Mouse (Mus musculus) heart, embryonic 12.5 days (tissue): Measurements from ENCODE around the gene Daam1. TPM values are rescaled to one million over a fixed set of nuclear protein-coding genes. Genes with fewer than 3 reads are reported as not detected.

Experiments
- ATAC-seq: fragments of 200-750 bp; cut with Nextera tagmentation; 2 replicates; pipeline ENCODE4 v1.8.0; 2017; ENCODE audit warnings: moderate TSS enrichment, moderate library complexity; ENCODE audit not compliant: insufficient number of reproducible peaks, low FRiP score
- H3K27ac ChIP-seq: fragments of 300-500 bp; sonication (generic); 2 replicates; pipeline ENCODE4 v1.5.1; 2016; ENCODE audit warnings: mild to moderate bottlenecking, moderate library complexity; ENCODE audit not compliant: poor library complexity, severe bottlenecking
- H3K27me3 ChIP-seq: fragments of 300-500 bp; sonication (generic); replicated peaks from 2 replicates; pipeline ENCODE4 v1.6.1; 2016; ENCODE audit warnings: mild to moderate bottlenecking, moderate library complexity
- H3K36me3 ChIP-seq: fragments of 300-500 bp; sonication (generic); 2 replicates; pipeline ENCODE4 v1.6.1; 2016; ENCODE audit warnings: mild to moderate bottlenecking, moderate library complexity
- H3K4me1 ChIP-seq: fragments of 300-500 bp; sonication (generic); replicated peaks from 2 replicates; pipeline ENCODE4 v1.6.1; 2016; ENCODE audit warnings: mild to moderate bottlenecking
- H3K4me2 ChIP-seq: fragments of 300-500 bp; sonication (generic); 2 replicates; pipeline ENCODE4 v1.6.1; 2016; ENCODE audit warnings: mild to moderate bottlenecking, moderate library complexity
- H3K4me3 ChIP-seq: fragments of 300-500 bp; sonication (generic); 2 replicates; pipeline ENCODE4 v1.5.1; 2016; ENCODE audit warnings: mild to moderate bottlenecking
- H3K9ac ChIP-seq: fragments of 300-500 bp; sonication (generic); 2 replicates; pipeline ENCODE4 v1.6.1; 2016; ENCODE audit warnings: mild to moderate bottlenecking, moderate library complexity
- H3K9me3 ChIP-seq: fragments of 300-500 bp; sonication (generic); replicated peaks from 2 replicates; pipeline ENCODE4 v1.6.1; 2016; ENCODE audit warnings: mild to moderate bottlenecking, moderate library complexity
- WGBS: fragments of 180-500 bp; shearing (Covaris S2); methylation state at CpG from one replicate; pipeline ENCODE4 v1.1.7; 2016; 5-methylcytosine and 5-hydroxymethylcytosine counted together
- polyA plus RNA-seq: library from polyadenylated mRNA; unstranded; fragments of >200 nt; fragmentation: Nextera tagmentation; extraction: Ambion mirVana; gene quantifications from 2 replicates; pipeline ENCODE4 v1.2.1, GENCODE M21; 2016

Daam1 gene
- polyA plus RNA-seq, 1 experiment from 2014 or later, result 23.1 TPM

GRCm38 (mm10) chr12:71898231-71898630 is 67.4 kb downstream of the Daam1 start:
- Histone ChIP-seq H3K27me3 (no peaks in the 10 kb centered on the region), H3K9me3 (no peaks in the 10 kb centered on the region), H3K36me3 (peaks cover 59% of the 10 kb centered on the region), H3K4me3 (no peak overlapping the region), H3K27ac (no peak overlapping the region; the same call in 1 of the 2 replicates), H3K4me1 (peaks cover 50% of the 10 kb centered on the region), H3K9ac (no peak overlapping the region), H3K4me2 (no peak overlapping the region)
- whole genome bisulfite sequencing, result 77% methylated on average over 5 of the region's 5 CpGs
- ATAC-seq, result no peak

GRCm38 (mm10) chr12:71898666-71899520 is 68.0 kb downstream of the Daam1 start:
- Histone ChIP-seq H3K4me1 (peaks cover 46% of the 10 kb centered on the region), H3K27me3 (no peaks in the 10 kb centered on the region), H3K9me3 (no peaks in the 10 kb centered on the region), H3K27ac (peak overlapping the region; percentile 45), H3K4me3 (no peak overlapping the region), H3K9ac (no peak overlapping the region), H3K36me3 (peaks cover 61% of the 10 kb centered on the region), H3K4me2 (no peak overlapping the region)
- no peak for ATAC-seq
- 72% methylated on average over 7 of the region's 7 CpGs for WGBS

- H3K27me3 ChIP-seq, result no peaks in the 10 kb centered on the region
- no peak overlapping the region for H3K4me2 ChIP-seq
- H3K9ac ChIP-seq, result no peak overlapping the region
- WGBS, result 27% methylated on average over 4 of the region's 4 CpGs
- no peak overlapping the region for H3K4me3 ChIP-seq
- peak; percentile 24; the same call in 1 of the 2 replicates for ATAC-seq
- peaks cover 59% of the 10 kb centered on the region for H3K36me3 ChIP-seq
- H3K4me1 ChIP-seq, result peaks cover 52% of the 10 kb centered on the region
- no peaks in the 10 kb centered on the region for H3K9me3 ChIP-seq
- peak overlapping the region; percentile 45 for H3K27ac ChIP-seq
Measured at GRCm38 (mm10) chr12:71899566-71899965, 68.7 kb downstream of the Daam1 start.

GRCm38 (mm10) chr12:71901211-71901610 is 70.3 kb downstream of the Daam1 start:
- no peaks in the 10 kb centered on the region for H3K9me3 ChIP-seq
- H3K27me3 ChIP-seq, result no peaks in the 10 kb centered on the region
- no peak overlapping the region for H3K9ac ChIP-seq
- no peak overlapping the region for H3K4me3 ChIP-seq
- no peak for ATAC-seq
- no peak overlapping the region for H3K27ac ChIP-seq
- peaks cover 62% of the 10 kb centered on the region for H3K4me1 ChIP-seq
- H3K36me3 ChIP-seq, result peaks cover 48% of the 10 kb centered on the region
- no peak overlapping the region for H3K4me2 ChIP-seq
- WGBS, result 49% methylated on average over 7 of the region's 7 CpGs

GRCm38 (mm10) chr12:71901859-71902258 is 71.0 kb downstream of the Daam1 start:
- H3K4me1 ChIP-seq, result peaks cover 62% of the 10 kb centered on the region
- H3K36me3 ChIP-seq, result peaks cover 43% of the 10 kb centered on the region
- no peaks in the 10 kb centered on the region for H3K27me3 ChIP-seq
- WGBS, result 83% methylated on average over 6 of the region's 6 CpGs
- H3K4me2 ChIP-seq, result no peak overlapping the region
- no peak for ATAC-seq
- H3K9me3 ChIP-seq, result no peaks in the 10 kb centered on the region
- no peak overlapping the region for H3K27ac ChIP-seq
- no peak overlapping the region for H3K9ac ChIP-seq
- no peak overlapping the region for H3K4me3 ChIP-seq

GRCm38 (mm10) chr12:71902317-71902716 is 71.4 kb downstream of the Daam1 start:
- no peaks in the 10 kb centered on the region for H3K9me3 ChIP-seq
- 100% methylated on average over 1 of the region's 1 CpGs for WGBS
- no peak overlapping the region for H3K27ac ChIP-seq
- ATAC-seq, result no peak
- no peaks in the 10 kb centered on the region for H3K27me3 ChIP-seq
- H3K36me3 ChIP-seq, result peaks cover 40% of the 10 kb centered on the region
- no peak overlapping the region for H3K9ac ChIP-seq
- no peak overlapping the region for H3K4me2 ChIP-seq
- H3K4me1 ChIP-seq, result peaks cover 63% of the 10 kb centered on the region
- H3K4me3 ChIP-seq, result no peak overlapping the region

- Histone ChIP-seq H3K27ac (no peak overlapping the region), H3K9ac (no peak overlapping the region), H3K4me3 (no peak overlapping the region), H3K36me3 (peaks cover 31% of the 10 kb centered on the region), H3K4me2 (no peak overlapping the region), H3K4me1 (peaks cover 61% of the 10 kb centered on the region), H3K9me3 (no peaks in the 10 kb centered on the region), H3K27me3 (no peaks in the 10 kb centered on the region)
- 95% methylated on average over 4 of the region's 4 CpGs for WGBS
- no peak for ATAC-seq
Measured at GRCm38 (mm10) chr12:71903218-71903617, 72.3 kb downstream of the Daam1 start.

- Histone ChIP-seq H3K4me2 (no peak overlapping the region), H3K9ac (no peak overlapping the region), H3K9me3 (no peaks in the 10 kb centered on the region), H3K36me3 (peaks cover 27% of the 10 kb centered on the region), H3K4me3 (no peak overlapping the region), H3K27me3 (no peaks in the 10 kb centered on the region), H3K27ac (no peak overlapping the region), H3K4me1 (peaks cover 55% of the 10 kb centered on the region)
- no peak for ATAC-seq
- 35% methylated on average over 4 of the region's 4 CpGs for WGBS
Measured at GRCm38 (mm10) chr12:71904310-71904709, 73.4 kb downstream of the Daam1 start.

- no peaks in the 10 kb centered on the region for H3K9me3 ChIP-seq
- H3K9ac ChIP-seq, result no peak overlapping the region
- no peak overlapping the region for H3K27ac ChIP-seq
- H3K4me1 ChIP-seq, result peaks cover 52% of the 10 kb centered on the region
- H3K4me2 ChIP-seq, result no peak overlapping the region
- no peaks in the 10 kb centered on the region for H3K27me3 ChIP-seq
- H3K36me3 ChIP-seq, result peaks cover 28% of the 10 kb centered on the region
- no peak overlapping the region for H3K4me3 ChIP-seq
- 87% methylated on average over 4 of the region's 4 CpGs for WGBS
- ATAC-seq, result no peak
Measured at GRCm38 (mm10) chr12:71904926-71905325, 74.0 kb downstream of the Daam1 start.

- H3K4me1 ChIP-seq, result peaks cover 58% of the 10 kb centered on the region
Measured at GRCm38 (mm10) chr12:71905640-71906320, 74.9 kb downstream of the Daam1 start.

GRCm38 (mm10) chr12:71906582-71907267 is 75.8 kb downstream of the Daam1 start:
- 91% methylated on average over 12 of the region's 12 CpGs for WGBS
- peaks cover 20% of the 10 kb centered on the region for H3K36me3 ChIP-seq
- H3K4me2 ChIP-seq, result no peak overlapping the region
- H3K4me3 ChIP-seq, result no peak overlapping the region
- ATAC-seq, result no peak; the same call in 1 of the 2 replicates
- H3K9ac ChIP-seq, result no peak overlapping the region
- peaks cover 58% of the 10 kb centered on the region for H3K4me1 ChIP-seq
- no peaks in the 10 kb centered on the region for H3K9me3 ChIP-seq
- H3K27me3 ChIP-seq, result no peaks in the 10 kb centered on the region
- H3K27ac ChIP-seq, result peak overlapping the region; percentile 26

More at GRCm38 (mm10) chr12:71905640-71906320, 74.9 kb downstream of the Daam1 start:
- no peaks in the 10 kb centered on the region for H3K27me3 ChIP-seq
- no peaks in the 10 kb centered on the region for H3K9me3 ChIP-seq
- no peak overlapping the region for H3K4me3 ChIP-seq
- peak overlapping the region; percentile 42 for H3K27ac ChIP-seq
- ATAC-seq, result no peak
- WGBS, result 73% methylated on average over 13 of the region's 13 CpGs
- no peak overlapping the region for H3K4me2 ChIP-seq
- peaks cover 26% of the 10 kb centered on the region for H3K36me3 ChIP-seq
- H3K9ac ChIP-seq, result no peak overlapping the region; the same call in 1 of the 2 replicates
